Mouse (Mus musculus): ENCODE data around the gene Myh7b. TPM values are rescaled to one million over a fixed set of nuclear protein-coding genes. Genes with fewer than 3 reads are reported as not detected.

The Myh7b gene
- total and polyA plus RNA-seq, 3 experiments = 2.2 to 5.9 TPM; not detected in 1

GRCm38 (mm10) chr2:155634562-155634961 is 23.6 kb downstream of the Myh7b start:
- H3K36me3 ChIP-seq (ENCODE audit: control insufficient read depth in 1 of 2, insufficient read depth in 2 of 2, low read length in 2 of 2) = peaks cover 0 to 2% of the 10 kb centered on the region in 2 experiments; a peak in 1 of 4 replicates
- TF ChIP-seq MAFK (IDR thresholded peaks at IDR 0.05; ENCODE audit: borderline replicate concordance, low read depth, low read length) (no peak), ZMIZ1 (IDR thresholded peaks at IDR 0.05; ENCODE audit: low read depth, low read length) (no peak), RCOR1 (IDR thresholded peaks at IDR 0.05; ENCODE audit: low read depth, low read length) (no peak), ZKSCAN1 (IDR thresholded peaks at IDR 0.05; ENCODE audit: low read depth, low read length) (no peak), BHLHE40 (IDR thresholded peaks at IDR 0.05; ENCODE audit: borderline replicate concordance, low read depth, low read length) (no peak), EP300 (IDR thresholded peaks at IDR 0.05; ENCODE audit: low read depth in 1 of 2, low read length in 2 of 2) (no peak), JUND (IDR thresholded peaks at IDR 0.05; ENCODE audit: low read depth, low read length) (no peak), GABPA (IDR thresholded peaks at IDR 0.05; ENCODE audit: low read depth, low read length) (no peak), HCFC1 (IDR thresholded peaks at IDR 0.05; ENCODE audit: low read depth, low read length) (no peak), ELF1 (IDR thresholded peaks at IDR 0.05; ENCODE audit: low read depth, low read length) (no peak), GATA1 (IDR thresholded peaks at IDR 0.05; ENCODE audit: low read depth, low read length) (no peak), SMC3 (IDR thresholded peaks at IDR 0.05; ENCODE audit: low read depth, low read length) (no peak), USF2 (IDR thresholded peaks at IDR 0.05; ENCODE audit: borderline replicate concordance in 1 of 2, insufficient read depth in 1 of 2, low read depth in 1 of 2, low read length in 2 of 2) (no peak), CTCF (IDR thresholded peaks at IDR 0.05 in 2 of 3, conservative IDR thresholded peaks at IDR 0.05 in 1 of 3; ENCODE audit: control insufficient read depth in 1 of 3, insufficient read depth in 1 of 3, low read depth in 2 of 3, low read length in 3 of 3, poor library complexity in 1 of 3, severe bottlenecking in 1 of 3) (no peak)

GRCm38 (mm10) chr2:155635961-155636360 is 24.9 kb downstream of the Myh7b start:
- Histone ChIP-seq H3K36me3 (ENCODE audit: control insufficient read depth in 1 of 2, insufficient read depth in 2 of 2, low read length in 2 of 2) (peaks cover 0 to 2% of the 10 kb centered on the region in 2 experiments; a peak in 1 of 4 replicates), H3K4me3 (ENCODE audit: control insufficient read depth in 1 of 2, insufficient read depth in 1 of 2, low read depth in 2 of 2, low read length in 2 of 2) (no peak overlapping the region), H3K9ac (ENCODE audit: control insufficient read depth, low read depth, low read length, poor library complexity, severe bottlenecking) (no peak overlapping the region), H3K27me3 (ENCODE audit: control insufficient read depth in 1 of 2, insufficient read depth in 2 of 2, low read length in 2 of 2) (no peaks in the 10 kb centered on the region), H3K27ac (ENCODE audit: control insufficient read depth, low read depth, low read length) (no peak overlapping the region), H3K4me1 (ENCODE audit: control insufficient read depth in 1 of 2, insufficient read depth in 2 of 2, low read length in 2 of 2) (no peaks in the 10 kb centered on the region), H3K9me3 (replicated peaks; ENCODE audit: insufficient read depth, low read length) (no peaks in the 10 kb centered on the region), H3K79me2 (ENCODE audit: control insufficient read depth, insufficient read depth, low read length, poor library complexity) (no peaks in the 10 kb centered on the region)
- DNase-seq (ENCODE audit: low read depth, low spot score) = no peak
- no peak for TF ChIP-seq MEF2A (IDR thresholded peaks at IDR 0.05; ENCODE audit: extremely low read depth, insufficient replicate concordance, low read depth, low read length, poor library complexity, severe bottlenecking)
- no peak for TF ChIP-seq HCFC1 (IDR thresholded peaks at IDR 0.05; ENCODE audit: low read depth, low read length)
- TF ChIP-seq EP300 (IDR thresholded peaks at IDR 0.05; ENCODE audit: low read depth in 1 of 2, low read length in 2 of 2) = no peak
- TF ChIP-seq ELF1 (IDR thresholded peaks at IDR 0.05; ENCODE audit: low read depth, low read length) = no peak
- no peak for TF ChIP-seq ZNF384 (IDR thresholded peaks at IDR 0.05; ENCODE audit: low read depth, low read length)
- TF ChIP-seq MAX (IDR thresholded peaks at IDR 0.05; ENCODE audit: low read length) = no peak
- no peak for TF ChIP-seq TCF12 (IDR thresholded peaks at IDR 0.05; ENCODE audit: low read depth, low read length)
- no peak for TF ChIP-seq CTCF (IDR thresholded peaks at IDR 0.05 in 2 of 3, conservative IDR thresholded peaks at IDR 0.05 in 1 of 3; ENCODE audit: control insufficient read depth in 1 of 3, insufficient read depth in 1 of 3, low read depth in 2 of 3, low read length in 3 of 3, poor library complexity in 1 of 3, severe bottlenecking in 1 of 3)
- TF ChIP-seq JUND (IDR thresholded peaks at IDR 0.05; ENCODE audit: low read depth, low read length) = no peak
- TF ChIP-seq GATA1 (IDR thresholded peaks at IDR 0.05; ENCODE audit: low read depth, low read length) = no peak

More at GRCm38 (mm10) chr2:155634562-155634961, 23.6 kb downstream of the Myh7b start:
- no peak overlapping the region for H3K27ac ChIP-seq (ENCODE audit: control insufficient read depth, low read depth, low read length)
- no peaks in the 10 kb centered on the region for H3K79me2 ChIP-seq (ENCODE audit: control insufficient read depth, insufficient read depth, low read length, poor library complexity)
- no peak for DNase-seq (ENCODE audit: low read depth, low spot score)
- no peaks in the 10 kb centered on the region for H3K4me1 ChIP-seq (ENCODE audit: control insufficient read depth in 1 of 2, insufficient read depth in 2 of 2, low read length in 2 of 2)
- H3K4me3 ChIP-seq (ENCODE audit: control insufficient read depth in 1 of 2, insufficient read depth in 1 of 2, low read depth in 2 of 2, low read length in 2 of 2) = no peak overlapping the region
- H3K27me3 ChIP-seq (ENCODE audit: control insufficient read depth in 1 of 2, insufficient read depth in 2 of 2, low read length in 2 of 2) = no peaks in the 10 kb centered on the region
- H3K9me3 ChIP-seq (replicated peaks; ENCODE audit: insufficient read depth, low read length) = no peaks in the 10 kb centered on the region
- no peak overlapping the region for H3K9ac ChIP-seq (ENCODE audit: control insufficient read depth, low read depth, low read length, poor library complexity, severe bottlenecking)
